Mouse (Mus musculus): ENCODE measurements at regions not wholly inside any gene's neighbourhood (a gene's known extent, or its start where the extent isn't known, plus 50 kb on each side); places are given as distances from the start of the nearest gene placed in this dataset.
A peak's percentile ranks its signal among the peaks of the same experiment; 100 is the strongest.

DNA sequence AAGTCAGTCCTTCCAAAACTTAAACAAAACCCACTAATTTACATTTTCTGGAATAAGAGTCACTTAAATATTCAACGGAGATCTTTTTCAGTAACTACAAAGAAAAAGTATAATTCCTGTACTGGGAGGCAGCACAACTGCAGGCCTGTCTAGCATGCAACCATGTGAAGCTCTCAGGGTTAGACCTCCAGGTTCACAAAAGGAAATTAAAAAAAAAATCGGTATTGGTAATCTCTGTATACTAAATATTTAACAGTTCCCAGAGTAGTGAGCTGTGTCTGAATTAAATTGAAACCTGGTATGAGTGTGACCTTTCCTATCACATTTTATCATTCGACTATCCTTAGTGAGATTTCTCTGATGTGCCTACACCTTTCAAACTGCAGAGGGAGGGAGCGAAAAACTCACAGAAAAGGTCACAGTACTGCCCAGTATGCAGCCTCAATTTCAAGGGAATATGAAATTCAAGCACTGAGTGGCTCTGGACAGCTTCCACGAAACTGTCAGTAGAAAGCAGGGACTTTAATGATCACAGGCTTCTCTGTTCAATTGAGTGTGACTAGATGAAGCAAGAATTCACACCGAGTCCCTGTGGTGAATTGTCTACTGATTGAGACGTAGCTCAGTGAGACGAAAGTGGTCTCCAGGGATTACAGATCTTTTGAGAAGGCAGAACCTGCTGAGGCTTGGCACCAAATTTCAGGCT is 197.9 kb upstream of the Spock3 start:
- no peak for DNase-seq

DNA sequence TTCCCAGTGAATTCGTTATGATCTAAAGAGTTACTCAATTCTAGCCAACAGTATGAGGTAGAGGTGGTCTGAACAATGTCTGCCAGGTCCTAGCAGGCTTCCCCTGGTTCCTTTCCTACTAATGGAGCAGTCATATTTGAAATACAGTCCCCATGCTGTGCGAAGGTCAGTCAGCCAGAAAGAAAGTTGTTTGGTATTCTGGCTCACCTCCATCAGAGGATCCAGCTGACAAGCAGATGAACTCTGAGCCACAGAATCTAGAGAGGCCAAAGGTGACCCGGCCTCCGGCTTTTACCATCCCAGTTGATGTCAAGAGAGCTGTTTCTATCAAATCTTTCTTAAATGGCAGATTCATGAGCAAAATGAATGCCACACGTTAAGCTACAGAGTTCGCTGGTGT is 177.0 kb upstream of the Spock3 start:
- peak in 1 of 2 experiments; percentile 2 for DNase-seq

DNA sequence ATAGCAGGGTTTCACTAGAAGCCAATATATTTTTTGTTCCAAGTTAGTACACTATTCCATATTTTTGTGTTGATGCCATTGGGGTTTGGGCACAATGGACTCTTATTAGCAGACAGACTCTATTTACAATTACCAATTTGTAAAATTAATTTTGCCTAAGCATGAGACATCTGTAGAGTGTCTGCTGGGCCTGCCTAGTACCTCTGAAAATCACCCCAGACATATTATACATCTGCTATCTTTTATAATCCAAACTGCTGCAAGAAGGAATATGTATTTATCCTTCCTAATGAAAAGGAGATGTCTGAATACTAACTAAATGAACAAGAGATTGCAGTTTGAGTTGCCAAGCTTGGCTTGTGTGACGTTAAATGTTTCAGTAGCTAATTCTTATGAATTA is 146.3 kb upstream of the Spock3 start:
- no peak for DNase-seq
